Mouse (Mus musculus) thymus, adult 18-20 months (tissue): ENCODE results near the gene Chmp6.

Experiments used
- DNase-seq, 2 experiments: peaks; one replicate each; pipeline ENCODE4 v3.0.0; 2022; ENCODE audit warnings: mixed read lengths in 2 of 2

Gene Chmp6

GRCm38 (mm10) chr11:119909436-119909835, 3.8 kb upstream of the Chmp6 start:
- peak; percentile 51 to 55 for DNase-seq

- DNase-seq, result no peak
Measured at GRCm38 (mm10) chr11:119912845-119913244, 396 bp upstream of the Chmp6 start.

GRCm38 (mm10) chr11:119913935-119914314, 684 bp downstream of the Chmp6 start:
- no peak for DNase-seq

- no peak for DNase-seq
Measured at GRCm38 (mm10) chr11:119914381-119914780, 1.1 kb downstream of the Chmp6 start.

GRCm38 (mm10) chr11:119915666-119916065, 2.4 kb downstream of the Chmp6 start:
- DNase-seq, result no peak

- no peak for DNase-seq
Measured at GRCm38 (mm10) chr11:119916102-119916790, 3.0 kb downstream of the Chmp6 start.

- no peak for DNase-seq
Measured at GRCm38 (mm10) chr11:119916834-119917469, 3.7 kb downstream of the Chmp6 start.

GRCm38 (mm10) chr11:119918521-119918920, 5.3 kb downstream of the Chmp6 start:
- no peak for DNase-seq

- no peak for DNase-seq
Measured at GRCm38 (mm10) chr11:119919432-119919831, 6.2 kb downstream of the Chmp6 start.

- DNase-seq, result no peak
Measured at GRCm38 (mm10) chr11:119919897-119920296, 6.7 kb downstream of the Chmp6 start.

GRCm38 (mm10) chr11:119920668-119921067, 7.4 kb downstream of the Chmp6 start:
- DNase-seq, result no peak

- no peak for DNase-seq
Measured at GRCm38 (mm10) chr11:119925176-119925575, 11.9 kb downstream of the Chmp6 start.

- no peak for DNase-seq
Measured at GRCm38 (mm10) chr11:119926762-119927161, 13.5 kb downstream of the Chmp6 start.

- peak; percentile 76 to 83 for DNase-seq
Measured at GRCm38 (mm10) chr11:119928023-119928681, 14.9 kb downstream of the Chmp6 start.

GRCm38 (mm10) chr11:119929603-119930265, 16.5 kb downstream of the Chmp6 start:
- no peak for DNase-seq

- DNase-seq, result no peak
Measured at GRCm38 (mm10) chr11:119931809-119932208, 18.6 kb downstream of the Chmp6 start.

- DNase-seq, result no peak
Measured at GRCm38 (mm10) chr11:119933142-119933541, 19.9 kb downstream of the Chmp6 start.

GRCm38 (mm10) chr11:119933819-119934583, 20.8 kb downstream of the Chmp6 start:
- no peak for DNase-seq

- no peak for DNase-seq
Measured at GRCm38 (mm10) chr11:119934773-119935172, 21.5 kb downstream of the Chmp6 start.

GRCm38 (mm10) chr11:119935457-119935856, 22.2 kb downstream of the Chmp6 start:
- peak in 1 of 2 experiments; percentile 62 for DNase-seq

GRCm38 (mm10) chr11:119936456-119936855, 23.2 kb downstream of the Chmp6 start:
- DNase-seq, result no peak

GRCm38 (mm10) chr11:119937216-119937615, 24.0 kb downstream of the Chmp6 start:
- no peak for DNase-seq
